Mouse (Mus musculus): ENCODE results near the gene Ppm1f.

DNA sequence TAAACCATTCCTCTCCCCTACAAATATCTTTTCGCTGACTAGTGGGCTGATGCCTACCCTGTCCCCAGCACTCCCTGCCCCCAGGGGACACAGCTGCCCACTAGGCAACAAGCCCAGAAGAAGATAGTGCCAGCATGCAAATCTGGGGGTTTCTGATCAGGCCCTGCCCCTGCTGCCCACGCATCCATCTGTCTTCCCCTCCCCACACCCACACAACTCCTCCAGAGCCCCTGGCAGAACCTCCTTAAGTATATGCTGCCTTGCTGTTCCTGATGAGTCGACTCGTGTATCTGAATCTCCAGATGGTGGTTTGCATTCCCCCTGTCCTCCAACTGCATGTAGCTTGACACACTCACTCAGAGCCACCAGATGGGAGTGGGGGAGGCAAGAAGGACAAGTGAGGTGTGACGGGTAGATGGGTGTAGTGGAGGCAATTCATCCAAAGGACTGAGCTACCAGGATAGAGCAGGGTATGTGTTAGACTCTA is 34.6 kb downstream of the Ppm1f start:
- TF ChIP-seq CTCF (IDR thresholded peaks at IDR 0.05), result no peak
- no peak for TF ChIP-seq EP300 (IDR thresholded peaks at IDR 0.05)
